Mouse (Mus musculus) intestine, embryonic 16.5 days (tissue): ENCODE results near the gene Prkch. TPM values are rescaled to one million over a fixed set of nuclear protein-coding genes. Genes with fewer than 3 reads are reported as not detected.

Experiments used
- ATAC-seq: fragments of 200-750 bp; cut with Nextera tagmentation; 2 replicates; pipeline ENCODE4 v1.8.0; 2017; ENCODE audit warnings: moderate TSS enrichment, moderate library complexity
- H3K27ac ChIP-seq: fragments of 300-500 bp; sonication (generic); 2 replicates; pipeline ENCODE4 v1.5.1; 2014; ENCODE audit warnings: mild to moderate bottlenecking, low read length
- H3K27me3 ChIP-seq: fragments of 300-500 bp; sonication (generic); replicated peaks from 2 replicates; pipeline ENCODE4 v1.6.1; 2014; ENCODE audit warnings: low read length, control low read depth, mixed read lengths; ENCODE audit not compliant: control insufficient read depth, insufficient read depth
- H3K36me3 ChIP-seq: fragments of 300-500 bp; sonication (generic); 2 replicates; pipeline ENCODE4 v1.6.1; 2014; ENCODE audit warnings: low read length, control low read depth; ENCODE audit not compliant: control insufficient read depth, insufficient read depth
- H3K4me1 ChIP-seq: fragments of 300-500 bp; sonication (generic); 2 replicates; pipeline ENCODE4 v1.6.1; 2014; ENCODE audit warnings: low read length, control low read depth, mixed read lengths; ENCODE audit not compliant: control insufficient read depth, insufficient read depth
- H3K4me2 ChIP-seq: fragments of 300-500 bp; sonication (generic); 2 replicates; pipeline ENCODE4 v1.6.1; 2014; ENCODE audit warnings: low read depth, low read length, control low read depth
- H3K4me3 ChIP-seq: fragments of 300-500 bp; sonication (generic); 2 replicates; pipeline ENCODE4 v1.5.1; 2014; ENCODE audit warnings: mild to moderate bottlenecking, low read length
- H3K9ac ChIP-seq: fragments of 300-500 bp; sonication (generic); 2 replicates; pipeline ENCODE4 v1.6.1; 2014; ENCODE audit warnings: low read depth, low read length
- H3K9me3 ChIP-seq: fragments of 300-500 bp; sonication (generic); 2 replicates; pipeline ENCODE4 v1.6.1; 2016; ENCODE audit warnings: low read length, control low read depth; ENCODE audit not compliant: control insufficient read depth
- WGBS: fragments of 180-500 bp; shearing (Covaris S2); extraction: QIAGEN DNeasy Blood & Tissue Kit; methylation state at CpG from one replicate; pipeline ENCODE4 v1.1.7; 2014; 5-methylcytosine and 5-hydroxymethylcytosine counted together
- polyA plus RNA-seq: library from polyadenylated mRNA; unstranded; fragments of >200 nt; fragmentation: Nextera tagmentation; extraction: Ambion mirVana; gene quantifications from 2 replicates; pipeline ENCODE4 v1.2.1, GENCODE M21; 2015

Prkch gene
- polyA plus RNA-seq, 1 experiment from 2014 or later = 4.0 TPM

- Histone ChIP-seq H3K4me1 (no peaks in the 10 kb centered on the region), H3K27me3 (no peaks in the 10 kb centered on the region), H3K27ac (no peak overlapping the region), H3K9me3 (no peaks in the 10 kb centered on the region), H3K4me3 (no peak overlapping the region), H3K36me3 (no peaks in the 10 kb centered on the region), H3K4me2 (no peak overlapping the region), H3K9ac (no peak overlapping the region)
- WGBS = 74% methylated on average over 8 of the region's 8 CpGs
- ATAC-seq = peak; percentile 88
Measured at GRCm38 (mm10) chr12:73755646-73756045, 171.1 kb downstream of the Prkch start.

- Histone ChIP-seq H3K36me3 (no peaks in the 10 kb centered on the region), H3K4me1 (no peaks in the 10 kb centered on the region), H3K4me2 (no peak overlapping the region), H3K27me3 (no peaks in the 10 kb centered on the region), H3K9me3 (no peaks in the 10 kb centered on the region), H3K9ac (no peak overlapping the region), H3K27ac (no peak overlapping the region), H3K4me3 (no peak overlapping the region)
- 90% methylated on average over 6 of the region's 6 CpGs for WGBS
- ATAC-seq = no peak
Measured at GRCm38 (mm10) chr12:73756527-73756926, 171.9 kb downstream of the Prkch start.

- WGBS = 82% methylated on average over 6 of the region's 6 CpGs
- H3K27ac ChIP-seq = no peak overlapping the region
- no peak overlapping the region for H3K4me2 ChIP-seq
- no peaks in the 10 kb centered on the region for H3K36me3 ChIP-seq
- peaks cover 6% of the 10 kb centered on the region for H3K4me1 ChIP-seq
- no peaks in the 10 kb centered on the region for H3K27me3 ChIP-seq
- ATAC-seq = no peak
- no peak overlapping the region for H3K9ac ChIP-seq
- no peak overlapping the region for H3K4me3 ChIP-seq
- no peaks in the 10 kb centered on the region for H3K9me3 ChIP-seq
Measured at GRCm38 (mm10) chr12:73762001-73762400, 177.4 kb downstream of the Prkch start.

GRCm38 (mm10) chr12:73762762-73763161, 178.2 kb downstream of the Prkch start:
- H3K4me2 ChIP-seq = no peak overlapping the region
- WGBS = 87% methylated on average over 3 of the region's 3 CpGs
- H3K27me3 ChIP-seq = no peaks in the 10 kb centered on the region
- no peak overlapping the region for H3K27ac ChIP-seq
- ATAC-seq = no peak
- H3K4me1 ChIP-seq = peaks cover 6% of the 10 kb centered on the region
- no peak overlapping the region for H3K9ac ChIP-seq
- H3K9me3 ChIP-seq = no peaks in the 10 kb centered on the region
- no peak overlapping the region for H3K4me3 ChIP-seq
- no peaks in the 10 kb centered on the region for H3K36me3 ChIP-seq

- WGBS = 52% methylated on average over 15 of the region's 15 CpGs
- H3K4me3 ChIP-seq = no peak overlapping the region
- H3K9ac ChIP-seq = no peak overlapping the region
- H3K27me3 ChIP-seq = no peaks in the 10 kb centered on the region
- H3K36me3 ChIP-seq = no peaks in the 10 kb centered on the region
- no peak overlapping the region for H3K4me2 ChIP-seq
- H3K9me3 ChIP-seq = no peaks in the 10 kb centered on the region
- no peak overlapping the region; the same call in 1 of the 2 replicates for H3K27ac ChIP-seq
- ATAC-seq = no peak
- H3K4me1 ChIP-seq = peaks cover 6% of the 10 kb centered on the region
Measured at GRCm38 (mm10) chr12:73764649-73765525, 180.3 kb downstream of the Prkch start.

GRCm38 (mm10) chr12:73766152-73766551, 181.6 kb downstream of the Prkch start:
- ATAC-seq = no peak
- H3K27ac ChIP-seq = no peak overlapping the region
- no peaks in the 10 kb centered on the region for H3K36me3 ChIP-seq
- H3K4me1 ChIP-seq = peaks cover 6% of the 10 kb centered on the region
- H3K4me3 ChIP-seq = no peak overlapping the region
- H3K9ac ChIP-seq = no peak overlapping the region
- no peak overlapping the region for H3K4me2 ChIP-seq
- no peaks in the 10 kb centered on the region for H3K27me3 ChIP-seq
- H3K9me3 ChIP-seq = no peaks in the 10 kb centered on the region
- whole genome bisulfite sequencing = 90% methylated on average over 8 of the region's 8 CpGs

- Histone ChIP-seq H3K4me2 (no peak overlapping the region), H3K9me3 (no peaks in the 10 kb centered on the region), H3K27me3 (no peaks in the 10 kb centered on the region), H3K9ac (no peak overlapping the region), H3K36me3 (no peaks in the 10 kb centered on the region), H3K4me1 (peaks cover 6% of the 10 kb centered on the region), H3K27ac (no peak overlapping the region), H3K4me3 (no peak overlapping the region)
- no peak for ATAC-seq
- 70% methylated on average over 5 of the region's 5 CpGs for WGBS
Measured at GRCm38 (mm10) chr12:73768788-73769187, 184.2 kb downstream of the Prkch start.

- Histone ChIP-seq H3K9ac (no peak overlapping the region), H3K27ac (no peak overlapping the region)
- no peak for ATAC-seq
Measured at GRCm38 (mm10) chr12:73769536-73769935, 184.9 kb downstream of the Prkch start.

GRCm38 (mm10) chr12:73770771-73771170, 186.2 kb downstream of the Prkch start:
- no peak overlapping the region for H3K4me3 ChIP-seq
- H3K27ac ChIP-seq = no peak overlapping the region
- H3K9ac ChIP-seq = no peak overlapping the region
- no peaks in the 10 kb centered on the region for H3K36me3 ChIP-seq
- WGBS = 96% methylated on average over 1 of the region's 1 CpGs
- no peak for ATAC-seq
- no peaks in the 10 kb centered on the region for H3K4me1 ChIP-seq
- H3K4me2 ChIP-seq = no peak overlapping the region
- no peaks in the 10 kb centered on the region for H3K9me3 ChIP-seq
- H3K27me3 ChIP-seq = no peaks in the 10 kb centered on the region

More at GRCm38 (mm10) chr12:73769536-73769935, 184.9 kb downstream of the Prkch start:
- H3K36me3 ChIP-seq = no peaks in the 10 kb centered on the region
- peaks cover 6% of the 10 kb centered on the region for H3K4me1 ChIP-seq
- 85% methylated on average over 6 of the region's 6 CpGs for WGBS
- no peak overlapping the region for H3K4me2 ChIP-seq
- H3K27me3 ChIP-seq = no peaks in the 10 kb centered on the region
- no peaks in the 10 kb centered on the region for H3K9me3 ChIP-seq
- H3K4me3 ChIP-seq = no peak overlapping the region
